Mouse (Mus musculus) olfactory bulb, adult 2 months (tissue): ENCODE data around the gene Map3k11.

ENCODE experiments used
- CTCF ChIP-seq: fragments of 200-500 bp; IDR thresholded peaks from 2 replicates; pipeline ENCODE4 v1.5.1; 2012; ENCODE audit warnings: low read depth, mild to moderate bottlenecking, low read length, moderate library complexity; ENCODE audit not compliant: insufficient read depth
- POLR2A ChIP-seq: fragments of 200-500 bp; IDR thresholded peaks from 2 replicates; pipeline ENCODE4 v1.6.1; 2012; ENCODE audit warnings: mild to moderate bottlenecking, low read depth, low read length, moderate library complexity; ENCODE audit not compliant: insufficient read depth

- TF ChIP-seq CTCF (no peak), POLR2A (no peak)
Measured at GRCm38 (mm10) chr19:5726961-5727578, 38.5 kb downstream of the Map3k11 start.
